Mouse (Mus musculus) ovary, postnatal 10 days (tissue): Measurements from ENCODE around the gene Tsnax.

ENCODE experiments used
- DNase-seq: peaks from one replicate; pipeline ENCODE4 v3.0.0; 2022; ENCODE audit warnings: low spot score

Tsnax gene

GRCm38 (mm10) chr8:125012695-125013627 is at the start of gene Tsnax:
Tsnax (plus strand) TSS chr8:125012997.
- DNase-seq = peak; percentile 76

DNA sequence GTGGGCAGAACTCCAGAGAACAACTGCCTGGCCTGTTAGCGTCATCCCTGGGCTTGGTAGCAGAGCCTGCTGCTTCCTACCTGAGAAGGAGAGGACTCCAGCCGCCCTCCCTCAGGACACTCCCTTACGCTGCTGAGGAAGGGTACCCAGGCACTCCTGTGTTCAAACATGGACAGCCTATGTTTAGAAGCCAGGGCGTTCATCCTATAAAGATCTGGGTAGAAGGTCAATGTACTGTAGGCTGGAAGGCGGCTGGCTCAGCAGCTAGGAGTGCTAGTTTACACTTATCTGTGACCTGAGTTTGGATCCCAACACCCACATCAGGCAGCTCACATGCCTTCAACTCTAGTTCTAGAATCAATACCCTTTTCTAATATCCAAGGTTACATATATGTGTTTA is 49.6 kb upstream of the Tsnax start:
- DNase-seq = no peak

GRCm38 (mm10) chr8:124964966-124965365 is 47.8 kb upstream of the Tsnax start:
- DNase-seq = no peak

GRCm38 (mm10) chr8:124970312-124970933 is 42.4 kb upstream of the Tsnax start:
- no peak for DNase-seq

DNA sequence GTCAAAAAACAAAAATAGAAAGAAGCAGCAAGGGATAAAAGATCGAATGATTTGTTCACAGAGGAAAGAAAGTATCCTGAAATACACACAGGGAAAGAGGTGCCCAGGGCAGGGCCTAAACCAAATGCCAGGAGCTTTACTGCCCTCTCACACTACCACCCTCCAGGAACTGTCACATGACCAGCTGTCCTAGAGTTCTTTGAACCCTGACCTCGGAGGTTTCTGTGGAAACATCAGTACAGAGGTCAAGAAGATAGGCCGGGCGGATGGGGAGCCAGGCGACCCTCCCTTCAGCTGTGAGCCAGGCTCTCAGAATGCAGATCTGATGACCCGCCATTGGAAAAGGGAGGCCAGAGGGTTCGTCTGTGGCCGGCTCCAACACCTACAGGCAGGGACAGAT is 39.6 kb upstream of the Tsnax start:
- no peak for DNase-seq

DNA sequence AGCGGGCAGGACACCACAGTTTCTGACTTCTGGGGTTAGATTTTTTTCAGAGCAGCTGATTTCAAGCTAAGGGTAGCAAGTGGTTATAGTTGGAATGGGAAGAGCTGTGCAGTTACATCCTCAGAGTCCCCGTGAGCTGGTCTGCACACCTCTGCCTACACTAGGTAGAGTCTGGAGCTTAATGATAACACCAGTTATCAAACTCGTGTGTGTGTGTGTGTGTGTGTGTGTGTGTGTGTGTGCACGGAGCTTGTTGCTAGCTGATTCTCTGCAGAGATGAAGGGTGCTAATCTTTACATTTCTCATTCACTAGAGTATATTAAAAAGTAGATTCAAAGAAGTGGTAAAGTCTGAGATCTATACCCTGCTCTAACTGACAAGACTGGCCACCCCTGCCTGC is 38.5 kb upstream of the Tsnax start:
- DNase-seq = no peak

DNA sequence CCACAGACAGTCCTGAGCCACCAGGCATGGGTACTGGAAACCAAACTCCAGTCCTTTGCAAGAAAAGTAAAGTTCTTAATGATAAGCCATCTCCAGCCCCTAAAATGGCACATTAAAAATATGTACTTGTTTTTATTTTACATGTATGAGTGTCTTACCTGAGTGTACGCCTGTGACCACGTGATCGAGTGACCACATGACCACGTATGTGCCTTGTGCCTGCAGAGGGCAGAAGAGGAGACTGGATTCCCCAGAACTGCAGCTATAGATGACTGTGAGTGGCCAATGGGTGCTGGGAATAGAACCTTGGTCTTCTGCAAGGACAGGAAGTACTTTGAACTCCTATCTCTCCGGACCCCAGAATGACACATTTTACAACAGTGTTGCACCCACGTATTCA is 36.6 kb upstream of the Tsnax start:
- DNase-seq = no peak

DNA sequence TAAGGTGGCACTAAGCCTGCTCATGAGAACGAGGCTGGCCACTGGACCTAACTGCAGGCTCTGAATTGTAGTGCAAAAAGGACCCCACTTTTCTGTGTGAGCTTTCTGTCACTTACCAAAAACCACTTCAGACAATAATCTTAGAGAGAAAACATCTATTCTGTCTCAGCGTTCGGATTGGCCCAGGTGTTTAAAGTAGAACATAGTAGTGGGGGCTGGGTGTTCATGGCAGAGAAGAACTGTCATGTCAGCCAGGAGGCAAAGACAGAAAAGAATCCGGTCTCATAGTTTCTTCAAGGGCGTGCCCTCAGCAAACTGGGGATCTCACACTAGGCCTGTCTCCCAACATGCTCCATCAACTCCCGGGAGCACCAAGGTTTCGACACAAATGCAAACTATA is 34.8 kb upstream of the Tsnax start:
- no peak for DNase-seq

GRCm38 (mm10) chr8:124980036-124980435 is 32.8 kb upstream of the Tsnax start:
- DNase-seq = no peak

DNA sequence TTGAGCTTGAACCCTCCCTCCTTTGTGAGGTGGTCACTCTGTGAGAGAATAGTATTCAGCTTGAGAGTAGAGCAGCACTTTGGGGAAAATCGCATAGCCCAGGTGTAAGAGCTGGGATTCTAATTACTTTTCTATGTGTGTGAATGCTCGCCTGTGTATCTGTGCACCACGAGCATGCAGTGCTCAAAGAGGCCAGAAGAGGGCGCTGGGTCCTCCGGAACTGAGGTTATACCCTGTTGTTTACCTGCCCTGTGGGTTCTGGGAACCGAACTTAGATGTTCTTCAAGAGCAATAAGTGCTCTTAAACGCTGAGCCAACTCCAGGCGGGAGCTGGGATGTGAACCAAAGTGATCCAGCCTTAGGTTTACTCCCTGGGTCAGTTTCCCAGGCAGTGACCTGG is 32.0 kb upstream of the Tsnax start:
- DNase-seq = no peak

- DNase-seq = no peak
Observed at GRCm38 (mm10) chr8:124990923-124991667, 21.7 kb upstream of the Tsnax start.

DNA sequence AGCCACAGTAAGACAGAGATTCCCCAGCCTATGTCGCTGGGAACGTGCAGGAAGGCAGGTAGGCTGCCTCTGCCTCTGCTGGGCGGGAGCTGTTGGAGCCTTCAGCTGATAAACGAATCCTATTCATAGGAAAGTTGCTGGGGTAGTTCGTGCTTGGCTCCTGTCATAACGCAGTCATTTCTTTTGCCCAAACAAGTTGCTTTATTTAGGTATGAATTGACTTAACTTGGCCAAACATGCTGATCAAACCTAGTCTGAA is 21.2 kb upstream of the Tsnax start:
- DNase-seq = no peak

DNA sequence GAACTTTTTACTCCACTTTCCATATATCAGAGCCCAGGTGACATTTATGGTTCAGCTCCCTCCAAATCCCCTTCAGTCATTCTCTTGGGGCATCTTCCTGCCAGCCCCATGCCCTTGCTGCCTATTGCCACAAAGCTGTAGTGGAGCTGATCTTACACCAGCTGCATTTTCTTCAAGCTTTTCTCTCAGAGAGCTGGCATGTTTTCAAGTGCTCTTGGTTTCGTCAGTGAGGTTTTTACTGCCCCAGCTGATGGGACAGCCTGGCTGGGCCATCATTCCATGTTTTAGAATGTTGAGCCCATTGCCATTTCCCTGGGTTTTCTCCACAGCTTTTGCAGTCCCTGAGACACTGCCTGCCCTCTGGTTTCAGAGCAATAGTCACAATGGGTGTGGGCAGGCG is 17.0 kb upstream of the Tsnax start:
- no peak for DNase-seq

DNA sequence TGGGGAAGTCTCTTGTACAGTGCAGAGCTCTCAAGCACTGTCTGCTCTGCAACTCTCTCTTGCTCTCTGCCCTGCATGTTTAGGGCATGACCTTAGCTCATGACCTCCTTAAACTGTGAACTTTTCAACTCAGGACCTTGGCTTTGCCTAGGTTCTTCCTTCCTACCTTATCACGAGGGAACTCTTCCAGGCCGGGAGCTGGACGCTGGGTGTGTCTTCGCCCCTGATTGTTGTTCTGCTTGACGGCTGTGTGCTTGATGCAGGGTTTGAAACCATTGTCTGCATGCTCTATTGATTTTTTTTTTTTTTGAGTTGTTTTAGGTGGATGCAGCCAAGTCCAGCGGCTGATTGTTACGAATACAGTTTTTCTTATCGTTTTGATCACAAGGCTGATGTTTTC is 11.3 kb downstream of the Tsnax start:
- no peak for DNase-seq

DNA sequence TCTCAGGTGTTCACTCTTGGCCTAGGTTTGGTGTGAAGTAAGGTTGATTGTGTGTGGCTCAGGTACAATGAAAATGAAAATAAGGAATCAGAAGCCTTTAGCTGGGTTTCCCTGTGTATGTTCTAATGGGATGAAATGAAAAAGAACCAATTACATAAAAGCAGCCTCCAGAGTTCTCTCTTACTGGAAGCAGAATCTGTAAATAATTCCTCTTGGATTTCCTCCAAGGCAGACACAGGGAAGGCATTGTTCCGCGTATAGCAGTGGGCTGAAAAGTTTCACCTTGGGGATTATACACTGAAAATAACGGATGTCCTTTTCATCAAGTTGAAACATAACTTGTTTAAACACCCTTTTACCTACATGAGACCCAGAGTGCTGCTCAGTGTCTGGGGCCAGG is 14.4 kb downstream of the Tsnax start:
- no peak for DNase-seq

GRCm38 (mm10) chr8:125028841-125029240 is 16.0 kb downstream of the Tsnax start:
- DNase-seq = no peak

- no peak for DNase-seq
Observed at GRCm38 (mm10) chr8:125031276-125031675, 18.5 kb downstream of the Tsnax start.

GRCm38 (mm10) chr8:125034669-125035068 is 21.9 kb downstream of the Tsnax start:
- DNase-seq = peak; percentile 46

GRCm38 (mm10) chr8:125037081-125037480 is 24.3 kb downstream of the Tsnax start:
- no peak for DNase-seq

- no peak for DNase-seq
Observed at GRCm38 (mm10) chr8:125038731-125039130, 25.9 kb downstream of the Tsnax start.

GRCm38 (mm10) chr8:125040587-125041375 is 28.0 kb downstream of the Tsnax start:
- DNase-seq = no peak

DNA sequence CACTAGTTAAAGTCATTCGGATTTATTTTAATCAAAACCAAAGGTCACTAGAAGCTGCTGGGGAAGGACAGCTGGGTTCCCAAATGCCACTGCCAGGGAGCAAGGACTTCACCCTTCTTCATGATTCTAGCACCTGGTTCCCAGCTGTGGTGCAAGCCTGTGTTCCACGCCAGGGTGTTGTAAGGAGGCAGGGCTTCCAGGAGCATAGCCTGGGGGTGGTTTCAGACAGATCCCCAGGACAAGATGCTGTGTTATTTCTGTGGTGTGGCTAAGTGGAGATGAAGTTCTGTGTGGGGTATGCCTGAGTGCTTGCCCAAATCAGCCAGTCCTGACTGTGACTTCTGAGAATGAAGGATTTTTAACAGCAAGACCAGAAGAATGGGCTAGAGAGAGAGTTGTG is 28.7 kb downstream of the Tsnax start:
- no peak for DNase-seq
